Mouse (Mus musculus): Measurements from ENCODE around the gene Gm21834. TPM values are rescaled to one million over a fixed set of nuclear protein-coding genes. Genes with fewer than 3 reads are reported as not detected.

Gene Gm21834
- polyA plus RNA-seq, 1 experiment from 2014 or later, result not detected

Other genes starting within 250 kb of the Gm21834 start
- gene Vmn2r120, start 196.7 kb downstream of the Gm21834 start, polyA plus RNA-seq (2014; fragmentation: Nextera tagmentation; extraction: Ambion mirVana), result not detected in 2 replicates
- gene Cntnap5c, start 27.4 kb upstream of the Gm21834 start, polyA plus RNA-seq (2014; fragmentation: Nextera tagmentation; extraction: Ambion mirVana), result not detected in 2 replicates